Mouse (Mus musculus) liver, postnatal 0 days (tissue): ENCODE results near the gene Col11a2. TPM values are rescaled to one million over a fixed set of nuclear protein-coding genes. Genes with fewer than 3 reads are reported as not detected.
A peak's percentile ranks its signal among the peaks of the same experiment; 100 is the strongest.
"Not testable (repeated sequence)": the region's sequence is repeated elsewhere in the genome, so short reads cannot be mapped to it uniquely, and the experiment has no call there.

Source experiments
- ATAC-seq: fragments of 200-750 bp; cut with Nextera tagmentation; 2 replicates; pipeline ENCODE4 v1.8.0; 2017; ENCODE audit warnings: mild to moderate bottlenecking, moderate library complexity
- DNase-seq: peaks from one replicate; pipeline ENCODE4 v3.0.0-alpha.2; 2016
- H3K27ac ChIP-seq: fragments of 300-500 bp; sonication (generic); 2 replicates; pipeline ENCODE4 v1.5.1; 2014; ENCODE audit warnings: antibody characterized with exemption, moderate library complexity, mild to moderate bottlenecking, low read depth
- H3K27me3 ChIP-seq: fragments of 300-500 bp; sonication (generic); 2 replicates; pipeline ENCODE4 v1.6.1; 2014; ENCODE audit warnings: low read length, control low read depth, mixed read lengths; ENCODE audit not compliant: insufficient read depth
- H3K36me3 ChIP-seq: fragments of 300-500 bp; sonication (generic); replicated peaks from 2 replicates; pipeline ENCODE4 v1.6.1; 2014; ENCODE audit warnings: mild to moderate bottlenecking, control low read depth, low read length, moderate library complexity, mixed read lengths; ENCODE audit not compliant: insufficient read depth
- H3K4me1 ChIP-seq: fragments of 300-500 bp; sonication (generic); 2 replicates; pipeline ENCODE4 v1.6.1; 2014; ENCODE audit warnings: antibody characterized with exemption, mild to moderate bottlenecking, control low read depth; ENCODE audit not compliant: insufficient read depth
- H3K4me2 ChIP-seq: fragments of 300-500 bp; sonication (generic); 2 replicates; pipeline ENCODE4 v1.6.1; 2014; ENCODE audit warnings: low read depth, mild to moderate bottlenecking, low read length, moderate library complexity, mixed read lengths
- H3K4me3 ChIP-seq: fragments of 300-500 bp; sonication (generic); 2 replicates; pipeline ENCODE4 v1.5.1; 2014; ENCODE audit warnings: low read depth, low read length
- H3K9ac ChIP-seq: fragments of 300-500 bp; sonication (generic); replicated peaks from 2 replicates; pipeline ENCODE4 v1.6.1; 2014; ENCODE audit warnings: mild to moderate bottlenecking, moderate library complexity
- H3K9me3 ChIP-seq: fragments of 300-500 bp; sonication (generic); 2 replicates; pipeline ENCODE4 v1.6.1; 2016; ENCODE audit warnings: mild to moderate bottlenecking, control low read depth, low read length, mixed read lengths
- CTCF ChIP-seq: sonication (generic); IDR thresholded peaks from 2 replicates; pipeline ENCODE4 v1.5.1; 2016; ENCODE audit warnings: antibody characterized with exemption, low read depth
- EP300 ChIP-seq: IDR thresholded peaks from 2 replicates; pipeline ENCODE4 v1.6.1; 2016; ENCODE audit warnings: antibody characterized with exemption, low read depth, mild to moderate bottlenecking
- WGBS: fragments of 180-500 bp; shearing (Covaris S2); extraction: QIAGEN DNeasy Blood & Tissue Kit; methylation state at CpG from one replicate; pipeline ENCODE4 v1.1.7; 2014; ENCODE audit not compliant: insufficient replicate concordance; 5-methylcytosine and 5-hydroxymethylcytosine counted together
- polyA plus RNA-seq: library from polyadenylated mRNA; unstranded; fragments of >200 nt; fragmentation: Nextera tagmentation; extraction: Ambion mirVana; gene quantifications from 2 replicates; pipeline ENCODE4 v1.2.1, GENCODE M21; 2015

The Col11a2 gene
- polyA plus RNA-seq: 0.21 and 0.47 TPM in 2 replicates

DNA sequence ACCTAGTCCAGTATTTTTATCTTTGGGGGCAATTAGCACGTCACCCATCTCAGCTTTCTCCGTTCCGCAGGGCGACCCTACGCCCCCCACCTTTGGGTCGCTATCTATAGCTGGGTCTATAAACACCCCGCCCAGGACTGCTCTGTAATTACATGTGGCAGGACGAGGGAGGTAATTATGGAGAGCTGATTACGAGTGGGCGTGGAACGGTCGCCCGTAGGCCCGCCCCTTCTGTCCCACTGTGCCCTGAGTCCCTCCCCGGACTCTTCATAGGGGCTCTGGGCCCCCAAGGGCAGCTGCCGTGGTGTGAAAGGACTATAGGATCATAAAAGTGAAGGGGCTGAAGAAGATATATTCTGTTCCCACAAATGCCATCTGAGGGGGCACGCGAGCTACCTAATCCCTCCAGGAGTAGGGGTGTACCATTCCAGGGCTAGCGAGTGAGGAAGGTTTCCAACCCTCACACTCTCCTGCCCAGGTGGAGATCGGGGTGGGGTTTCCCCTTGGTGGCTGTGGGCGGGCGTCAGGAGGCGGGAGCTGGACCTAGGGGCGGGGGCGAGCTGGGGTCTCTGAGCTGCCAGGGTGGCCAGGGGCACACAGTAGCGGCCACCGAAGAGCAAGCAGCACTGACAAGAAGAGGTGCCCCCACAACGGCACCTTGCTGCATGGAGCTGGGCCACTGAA lies at the start of gene Col11a2:
Col11a2 (plus strand) TSS at position 560 of the 684 bp plus-strand sequence.
- Histone ChIP-seq H3K27ac (no peak within 1 kb of the TSS), H3K9ac (no peak within 1 kb of the TSS), H3K4me1 (peaks cover 4% of the 10 kb centered on the region; the same call in 1 of the 2 replicates), H3K4me3 (no peak within 1 kb of the TSS), H3K9me3 (no peaks in the 10 kb centered on the region), H3K36me3 (peaks cover 31% of the 10 kb centered on the region), H3K4me2 (peak within 1 kb of the TSS; percentile 1; the same call in 1 of the 2 replicates), H3K27me3 (peaks cover 12% of the 10 kb centered on the region; the same call in 1 of the 2 replicates)
- WGBS: 14% methylated on average over 28 of the region's 28 CpGs
- TF ChIP-seq CTCF: no peak
- TF ChIP-seq EP300: no peak
- DNase-seq: no peak
- no peak for ATAC-seq

DNA sequence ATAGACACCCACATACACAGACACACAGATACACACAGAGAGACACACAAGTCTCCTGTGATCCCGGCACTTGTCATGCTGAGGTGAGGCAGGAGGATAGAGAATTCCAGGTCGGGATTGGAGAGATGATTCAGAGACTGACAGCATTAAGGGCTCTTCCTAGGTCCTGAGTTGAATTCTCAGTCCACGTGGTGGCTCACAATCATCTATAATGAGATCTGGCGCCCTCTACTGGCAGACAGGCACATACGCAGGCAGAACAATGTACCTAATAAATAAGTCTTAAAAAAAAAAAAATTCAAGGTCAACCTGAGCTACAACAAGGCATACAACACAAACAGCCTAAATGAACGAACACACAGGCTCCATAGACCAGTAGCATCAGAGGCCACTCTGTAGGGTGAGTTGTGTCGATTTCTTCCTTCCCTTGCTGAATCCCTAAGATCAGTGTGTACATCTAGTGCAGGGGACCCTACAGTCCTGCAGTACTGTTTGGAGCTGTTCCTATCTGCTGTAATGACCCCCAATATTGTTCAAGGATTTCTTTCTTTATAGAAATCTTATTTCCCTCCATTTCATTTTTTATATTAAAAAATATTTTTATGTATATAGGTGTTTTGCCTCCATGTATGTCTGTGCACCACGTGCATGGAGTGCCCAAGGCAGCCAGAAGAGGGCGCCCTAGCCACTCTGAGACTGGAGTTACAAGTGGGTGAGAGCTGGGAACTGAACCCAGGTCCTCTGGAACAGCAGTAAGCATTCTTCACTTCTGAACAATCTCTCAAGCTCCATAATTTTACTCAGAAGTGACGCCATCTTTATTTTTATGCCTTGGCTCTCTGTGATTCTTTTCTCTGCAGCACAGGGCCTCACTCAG lies 47.2 kb upstream of the Col11a2 start:
- ATAC-seq: peak; percentile 66
- H3K27me3 ChIP-seq: no peaks in the 10 kb centered on the region
- H3K4me3 ChIP-seq: no peak overlapping the region
- H3K4me1 ChIP-seq: no peaks in the 10 kb centered on the region
- H3K9me3 ChIP-seq: 0 out of 2 replicates have a peak, but pooled peaks cover 2% of the 10 kb centered on the region
- H3K4me2 ChIP-seq: no peak overlapping the region
- peak; percentile 88 for TF ChIP-seq CTCF
- TF ChIP-seq EP300: no peak
- 29% methylated on average over 10 of the region's 10 CpGs for WGBS
- H3K27ac ChIP-seq: no peak overlapping the region
- peaks cover 6% of the 10 kb centered on the region for H3K36me3 ChIP-seq
- H3K9ac ChIP-seq: no peak overlapping the region
- peak; percentile 73 for DNase-seq

DNA sequence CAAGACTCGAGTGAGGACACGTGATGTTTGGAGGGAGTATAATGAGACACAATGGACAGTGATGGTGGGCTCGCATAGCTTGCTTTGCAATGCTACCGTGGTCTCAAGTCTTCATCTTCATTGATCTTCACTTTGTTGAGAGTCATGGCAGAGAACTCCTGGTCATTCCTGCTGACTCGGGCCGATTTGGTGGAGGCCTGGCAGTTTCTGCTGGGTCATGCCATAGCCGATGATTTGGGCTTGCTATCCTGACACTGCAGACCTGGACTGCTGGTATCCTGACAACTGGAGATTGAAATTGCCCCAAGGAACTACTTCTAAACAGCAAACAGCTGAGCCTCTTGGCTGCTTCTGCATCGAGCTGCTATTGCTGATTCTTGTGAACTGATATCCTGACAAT lies 44.3 kb upstream of the Col11a2 start:
- H3K36me3 ChIP-seq: peaks cover 6% of the 10 kb centered on the region
- no peak for DNase-seq
- H3K4me3 ChIP-seq: no peak overlapping the region
- no peak for ATAC-seq
- no peaks in the 10 kb centered on the region for H3K27me3 ChIP-seq
- TF ChIP-seq EP300: no peak
- no peak for TF ChIP-seq CTCF
- WGBS: 84% methylated on average over 8 of the region's 8 CpGs
- no peak overlapping the region for H3K9ac ChIP-seq
- H3K9me3 ChIP-seq: 0 out of 2 replicates have a peak, but pooled peaks cover 2% of the 10 kb centered on the region
- no peak overlapping the region for H3K4me2 ChIP-seq
- H3K27ac ChIP-seq: no peak overlapping the region
- peaks cover 5% of the 10 kb centered on the region; the same call in 1 of the 2 replicates for H3K4me1 ChIP-seq

DNA sequence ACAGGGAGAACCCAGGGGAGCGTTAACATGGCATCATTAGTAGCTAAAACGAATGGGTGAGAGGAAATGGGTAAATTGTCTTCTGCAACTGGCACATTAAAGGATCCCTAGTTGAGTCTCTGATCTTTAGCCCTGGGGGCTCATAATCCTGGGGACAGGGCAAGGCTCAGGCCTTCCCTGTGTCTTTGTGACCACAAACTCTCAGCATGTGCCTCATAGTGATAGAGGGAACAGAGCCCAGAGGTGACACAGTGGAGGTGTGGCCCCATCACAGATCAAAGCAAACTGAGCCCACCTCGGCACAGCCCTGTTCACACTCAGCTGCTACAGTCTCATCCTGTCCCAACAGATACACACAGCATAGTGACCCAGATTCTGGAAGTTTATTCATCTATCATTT lies 43.6 kb upstream of the Col11a2 start:
- ATAC-seq: no peak

DNA sequence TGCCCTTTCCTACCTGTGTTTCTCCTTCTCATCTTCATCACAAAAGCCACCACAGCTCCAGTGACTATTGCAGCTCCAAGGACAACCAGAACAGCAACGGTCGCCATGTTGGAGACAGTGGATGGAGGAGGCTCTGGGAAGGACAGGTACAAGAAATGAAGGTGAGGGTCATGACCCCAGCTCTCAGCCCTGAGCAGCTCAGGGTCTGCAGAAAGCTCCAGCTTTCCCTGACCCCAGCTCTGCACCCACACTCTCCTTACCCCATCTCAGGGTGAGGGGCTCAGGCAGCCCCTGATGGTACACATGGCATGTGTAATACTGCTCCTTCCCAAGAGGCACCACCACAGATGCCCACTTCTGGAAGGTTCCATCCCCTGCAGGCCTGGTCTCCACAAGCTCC lies 42.2 kb upstream of the Col11a2 start:
- DNase-seq, ATAC-seq: not testable (repeated sequence)

More for the DNA sequence above, 43.6 kb upstream of the Col11a2 start:
- H3K4me1 ChIP-seq: peaks cover 10% of the 10 kb centered on the region
- 58% methylated on average over 3 of the region's 3 CpGs for WGBS
- H3K27ac ChIP-seq: no peak overlapping the region
- H3K27me3 ChIP-seq: no peaks in the 10 kb centered on the region
- H3K4me3 ChIP-seq: no peak overlapping the region
- no peak overlapping the region for H3K9ac ChIP-seq
- no peak overlapping the region for H3K4me2 ChIP-seq
- peaks cover 6% of the 10 kb centered on the region for H3K36me3 ChIP-seq
- no peak for DNase-seq
- TF ChIP-seq EP300 (no peak), CTCF (no peak)
- H3K9me3 ChIP-seq: 0 out of 2 replicates have a peak, but pooled peaks cover 2% of the 10 kb centered on the region

DNA sequence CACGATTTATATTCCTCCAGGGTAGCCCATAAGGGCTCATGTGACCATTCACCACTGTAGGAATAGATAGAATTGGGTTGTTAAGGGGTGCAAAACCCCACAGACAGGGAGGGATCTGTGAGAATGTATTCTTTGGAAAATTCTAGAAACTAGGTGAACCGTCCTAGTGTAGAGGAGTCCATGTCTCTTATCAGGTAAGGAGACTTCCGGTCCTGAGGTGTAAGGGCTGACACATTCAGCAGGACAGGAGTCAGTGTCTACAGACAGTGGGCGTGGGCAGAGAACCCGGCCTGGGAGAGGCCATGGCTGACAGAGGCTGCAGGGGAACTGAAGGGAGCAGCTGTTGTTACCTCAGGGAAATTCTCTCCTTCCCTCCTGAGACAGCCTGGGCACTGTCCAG lies 40.5 kb upstream of the Col11a2 start:
- H3K4me2 ChIP-seq: peak overlapping the region; percentile 98; the same call in 1 of the 2 replicates
- DNase-seq, H3K4me3 ChIP-seq: not testable (repeated sequence)

More for the DNA sequence above, 42.2 kb upstream of the Col11a2 start:
- H3K4me2 ChIP-seq, H3K36me3 ChIP-seq, H3K4me3 ChIP-seq, H3K9ac ChIP-seq, H3K9me3 ChIP-seq, H3K27ac ChIP-seq, H3K27me3 ChIP-seq: not testable (repeated sequence)
- H3K4me1 ChIP-seq: peaks cover 11% of the 10 kb centered on the region
- WGBS: 82% methylated on average over 2 of the region's 2 CpGs

More for the DNA sequence above, 40.5 kb upstream of the Col11a2 start:
- not testable (repeated sequence) for H3K36me3 ChIP-seq, ATAC-seq, H3K27ac ChIP-seq, H3K9ac ChIP-seq, H3K9me3 ChIP-seq, H3K27me3 ChIP-seq
- WGBS: 43% methylated on average over 5 of the region's 5 CpGs
- H3K4me1 ChIP-seq: peaks cover 11% of the 10 kb centered on the region
